Mouse (Mus musculus): ENCODE results near the gene Ssc5d.
A peak's percentile ranks its signal among the peaks of the same experiment; 100 is the strongest.

GRCm38 (mm10) chr7:4964272-4964671 is 38.7 kb downstream of the Ssc5d start, which contains the start of gene Sbk2:
- TF ChIP-seq MAZ (IDR thresholded peaks at IDR 0.05; ENCODE audit: low read depth, low read length) (peak; percentile 66; the same call in 1 of the 2 replicates), CTCF (conservative IDR thresholded peaks at IDR 0.05 in 1 of 2, IDR thresholded peaks at IDR 0.05 in 1 of 2; ENCODE audit: low read depth in 2 of 2, low read length in 2 of 2) (peak in 1 of 2 experiments; percentile 82; a peak in 2 of 4 replicates), EP300 (IDR thresholded peaks at IDR 0.05; ENCODE audit: low read length) (no peak), RCOR1 (conservative IDR thresholded peaks at IDR 0.05; ENCODE audit: low read depth, low read length) (no peak), NELFE (IDR thresholded peaks at IDR 0.05; ENCODE audit: low read depth, low read length) (no peak), ETS1 (conservative IDR thresholded peaks at IDR 0.05; ENCODE audit: low read depth, low read length) (no peak), SIN3A (IDR thresholded peaks at IDR 0.05; ENCODE audit: low read length) (no peak), ZNF384 (IDR thresholded peaks at IDR 0.05; ENCODE audit: low read depth, low read length) (no peak), SMC3 (IDR thresholded peaks at IDR 0.05; ENCODE audit: low read depth, low read length) (peak; percentile 47), TBP (conservative IDR thresholded peaks at IDR 0.05; ENCODE audit: low read depth, low read length) (no peak), POLR2A (IDR thresholded peaks at IDR 0.05; ENCODE audit: low read depth, low read length) (no peak), USF1 (IDR thresholded peaks at IDR 0.05; ENCODE audit: low read depth, low read length) (no peak), MAX (IDR thresholded peaks at IDR 0.05; ENCODE audit: low read length) (no peak)
